20 mouse cellular contexts compared by ENCODE assay signal in the genomic region with DNA sequence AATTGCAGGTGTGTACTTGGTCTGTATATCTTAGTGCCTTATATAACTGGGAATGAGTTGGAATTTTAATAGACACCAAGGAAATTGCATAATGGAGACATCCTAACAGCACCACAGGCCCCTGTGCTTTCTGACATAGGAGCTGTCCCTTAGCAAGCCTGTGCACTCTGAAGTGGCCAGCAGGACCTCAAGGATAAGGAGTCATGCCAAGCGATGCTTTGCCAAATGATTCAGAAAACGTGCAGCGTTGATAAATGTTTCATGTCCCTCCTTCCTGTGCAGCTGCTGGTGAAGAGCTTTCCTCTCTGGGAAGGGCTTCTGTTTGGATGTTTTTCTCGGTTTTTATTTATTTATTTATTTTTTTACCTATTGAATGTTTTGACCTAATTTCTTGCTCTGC. TPM values are rescaled to one million over a fixed set of nuclear protein-coding genes. Genes with fewer than 3 reads are reported as not detected.
DNase-seq lines count a peak whose midpoint lies in the region; ATAC-seq lines count a peak whose summit lies in the region.
"Had no signal": no experiment of that assay in that cellular context is flagged by ENCODE, and none has a peak within 500 bp of the region (broad histone marks: within the 10 kb centered on the region; RNA-seq: fewer than 3 reads in every experiment).

No protein-coding gene starts in this region.

- no peak overlapping the region for H3K4me3 ChIP-seq in midbrain, embryonic 14.5 days (replicated peaks; ENCODE audit: low read depth, low read length)
- H3K4me3 ChIP-seq in midbrain, embryonic 10.5 days: no peak overlapping the region
- H3K4me3 ChIP-seq: forebrain, embryonic 13.5 days; hindbrain, embryonic 13.5 days; left cerebral cortex, adult 2 months; limb, embryonic 13.5 days; liver, embryonic 15.5 days had no signal

- H3K9ac ChIP-seq in midbrain, embryonic 14.5 days (replicated peaks; ENCODE audit: low read length): no peak overlapping the region
- H3K9ac ChIP-seq: forebrain, embryonic 13.5 days; hindbrain, embryonic 13.5 days; limb, embryonic 13.5 days; liver, embryonic 15.5 days had no signal

- no peak overlapping the region for H3K4me2 ChIP-seq in midbrain, embryonic 14.5 days (ENCODE audit: low read length)
- H3K4me2 ChIP-seq: forebrain, embryonic 13.5 days; hindbrain, embryonic 13.5 days; limb, embryonic 13.5 days; liver, embryonic 15.5 days had no signal

- ATAC-seq in midbrain, embryonic 14.5 days (ENCODE audit: low FRiP score, low TSS enrichment): no peak
- ATAC-seq: forebrain, embryonic 13.5 days had no signal

- WGBS in midbrain, embryonic 14.5 days: 65% methylated on average over 4 of the region's 4 CpGs
- WGBS in midbrain, embryonic 10.5 days: 82% methylated on average over 4 of the region's 4 CpGs

- H3K27me3 ChIP-seq in midbrain, embryonic 14.5 days (ENCODE audit: control insufficient read depth, insufficient read depth, low read length): no peaks in the 10 kb centered on the region
- H3K27me3 ChIP-seq in midbrain, embryonic 10.5 days (ENCODE audit: low read depth, poor library complexity, severe bottlenecking): no peaks in the 10 kb centered on the region
- H3K27me3 ChIP-seq: forebrain, embryonic 13.5 days; hindbrain, embryonic 13.5 days; limb, embryonic 13.5 days; liver, embryonic 15.5 days had no signal

- no peaks in the 10 kb centered on the region for H3K36me3 ChIP-seq in midbrain, embryonic 14.5 days (ENCODE audit: control insufficient read depth, insufficient read depth, low read length)
- H3K36me3 ChIP-seq in midbrain, embryonic 10.5 days: no peaks in the 10 kb centered on the region
- H3K36me3 ChIP-seq: hindbrain, embryonic 13.5 days; limb, embryonic 13.5 days; liver, embryonic 15.5 days had no signal

- H3K4me1 ChIP-seq in midbrain, embryonic 14.5 days (ENCODE audit: control insufficient read depth, insufficient read depth, low read length): no peaks in the 10 kb centered on the region
- H3K4me1 ChIP-seq in midbrain, embryonic 10.5 days: no peaks in the 10 kb centered on the region
- H3K4me1 ChIP-seq: forebrain, embryonic 13.5 days; hindbrain, embryonic 13.5 days; limb, embryonic 13.5 days; liver, embryonic 15.5 days had no signal

- H3K27ac ChIP-seq in midbrain, embryonic 14.5 days (replicated peaks; ENCODE audit: low read depth, low read length): no peak overlapping the region
- no peak overlapping the region for H3K27ac ChIP-seq in midbrain, embryonic 10.5 days (replicated peaks)
- H3K27ac ChIP-seq: forebrain, embryonic 13.5 days; hindbrain, embryonic 13.5 days; left cerebral cortex, adult 2 months; limb, embryonic 13.5 days; liver, embryonic 15.5 days had no signal

- DNase-seq in midbrain, embryonic 14.5 days: peak; percentile 40
- DNase-seq in midbrain, embryonic 10.5 days (ENCODE audit: low spot score): no peak
- peak; percentile 69 to 76 for DNase-seq in adrenal gland, postnatal 36 days
- peak; percentile 55 for DNase-seq in cerebellum, adult 9-10 months
- DNase-seq in gastrocnemius, adult 8-10 months (ENCODE audit: low spot score in 2 of 2): no peak
- no peak for DNase-seq in MN1 (ENCODE audit: low spot score)
- no peak for DNase-seq in left cerebral cortex, adult 9 months (ENCODE audit: low spot score in 2 of 2)
- DNase-seq: heart, adult 18-20 months; kidney, adult 11 months; kidney, postnatal 4 days; lung, postnatal 10 days; right cerebral cortex, postnatal 25 days had no signal

- H3K9me3 ChIP-seq in midbrain, embryonic 14.5 days (ENCODE audit: control insufficient read depth, low read length): no peaks in the 10 kb centered on the region
- no peaks in the 10 kb centered on the region; the same call in 1 of the 2 replicates for H3K9me3 ChIP-seq in midbrain, embryonic 10.5 days (replicated peaks)
- H3K9me3 ChIP-seq: liver, embryonic 15.5 days had no signal

RNA-seq across cellular contexts. Expression of a gene that starts 45.7 kb away (rescaled TPM):
- polyA plus RNA-seq in midbrain, embryonic 14.5 days (2014; fragmentation: Nextera tagmentation; extraction: Ambion mirVana): 38.9 and 68.7 TPM in 2 replicates
- polyA plus RNA-seq in midbrain, embryonic 10.5 days (2016; fragmentation: Nextera tagmentation; extraction: Ambion mirVana): 29.9 and 42.0 TPM in 2 replicates
- total RNA-seq in adrenal gland, postnatal 36 days (2021): 10 to 100 TPM; 49.1 to 54.7 TPM
- 10 to 100 TPM; 47.7 to 63.0 (median 53.4) TPM for total RNA-seq in gastrocnemius, adult 8-10 months (2022)

RNA-seq across cellular contexts. Expression of a gene that starts 59.4 kb away (rescaled TPM):
- polyA plus RNA-seq in midbrain, embryonic 14.5 days (2014; fragmentation: Nextera tagmentation; extraction: Ambion mirVana): 55.1 and 76.9 TPM in 2 replicates
- 61.0 and 62.6 TPM in 2 replicates for polyA plus RNA-seq in midbrain, embryonic 10.5 days (2016; fragmentation: Nextera tagmentation; extraction: Ambion mirVana)
- 10 to 100 TPM; 35.7 to 47.4 TPM for total RNA-seq in adrenal gland, postnatal 36 days (2021)
- 10 to 100 TPM; 26.1 to 31.2 (median 28.5) TPM for total RNA-seq in gastrocnemius, adult 8-10 months (2022)

RNA-seq across cellular contexts. Expression of a gene that starts 59.5 kb away (rescaled TPM):
- not detected in 2 replicates for polyA plus RNA-seq in midbrain, embryonic 14.5 days (2014; fragmentation: Nextera tagmentation; extraction: Ambion mirVana)
- polyA plus RNA-seq in midbrain, embryonic 10.5 days (2016; fragmentation: Nextera tagmentation; extraction: Ambion mirVana): 0.09 TPM in 1 of 2 replicates, not detected in the other
- total RNA-seq in adrenal gland, postnatal 36 days (2021): not detected
- not detected for total RNA-seq in gastrocnemius, adult 8-10 months (2022)
- total RNA-seq: heart, adult 18-20 months; left cerebral cortex, adult 2 months; megakaryocyte-erythroid progenitor cell, adult 5-6 weeks; MEL had no signal
- polyA plus RNA-seq: heart, embryonic 16.5 days; limb, embryonic 13.5 days had no signal

Comparison
In these comparisons a context has a peak if more than half of its experiments do, and no peak if none do; other contexts are left out.
1. DNase-seq: peak in midbrain, embryonic 14.5 days (single experiment), adrenal gland, postnatal 36 days (2 of 2) and cerebellum, adult 9-10 months (single experiment); none in midbrain, embryonic 10.5 days (single experiment), gastrocnemius, adult 8-10 months (0 of 2), MN1 (single experiment) and left cerebral cortex, adult 9 months (0 of 2).